Mouse (Mus musculus): ENCODE measurements at regions not wholly inside any gene's neighbourhood (a gene's known extent, or its start where the extent isn't known, plus 50 kb on each side); places are given as distances from the start of the nearest gene placed in this dataset.

- TF ChIP-seq PAX5 (IDR thresholded peaks at IDR 0.05; ENCODE audit: low read length): no peak
- no peak for TF ChIP-seq CHD1 (IDR thresholded peaks at IDR 0.05; ENCODE audit: low read depth, low read length)
- TF ChIP-seq NELFE (IDR thresholded peaks at IDR 0.05; ENCODE audit: low read depth, low read length): no peak
These were observed 156.9 kb upstream of the Sfrp2 start for GRCm38 (mm10) chr3:83609095-83609770.

Measured in CH12.LX (cell line).